Mouse (Mus musculus): ENCODE data around the gene Efhd1.

DNA sequence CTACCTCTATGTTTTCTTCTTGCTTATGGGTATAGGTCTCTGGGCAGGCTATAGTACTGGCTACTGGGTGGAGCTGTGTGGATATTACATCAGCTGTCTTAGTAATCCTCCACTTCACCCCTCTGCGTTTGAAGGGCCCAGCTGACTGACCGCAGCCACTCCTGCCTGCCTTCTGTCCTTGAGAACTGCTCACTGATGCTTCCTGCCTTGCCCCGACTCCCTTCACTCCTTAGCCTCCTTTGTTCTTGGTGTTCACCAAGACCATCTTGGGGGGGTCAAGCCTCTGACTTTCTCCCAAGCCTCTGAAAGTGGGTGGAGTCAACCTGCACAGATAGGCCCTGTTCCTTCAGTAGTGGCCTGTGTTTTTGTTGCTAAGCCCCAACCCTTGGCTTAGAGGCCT, 8.3 kb downstream of the Efhd1 start:
- TF ChIP-seq CTCF (IDR thresholded peaks at IDR 0.05; ENCODE audit: low read depth, low read length) = no peak
- no peak for TF ChIP-seq POLR2A (IDR thresholded peaks at IDR 0.05; ENCODE audit: insufficient read depth, low read length)
- TF ChIP-seq EP300 (IDR thresholded peaks at IDR 0.05; ENCODE audit: insufficient read depth, low read depth, low read length) = no peak

Measured in ES-Bruce4 (cell line).